Mouse (Mus musculus) lung, embryonic 16.5 days (tissue): Measurements from ENCODE around the gene Serinc5. TPM values are rescaled to one million over a fixed set of nuclear protein-coding genes. Genes with fewer than 3 reads are reported as not detected.

Experiments used
- ATAC-seq: fragments of 200-750 bp; cut with Nextera tagmentation; 2 replicates; pipeline ENCODE4 v1.8.0; 2017; ENCODE audit warnings: low read depth, mild to moderate bottlenecking, moderate library complexity
- H3K27ac ChIP-seq: fragments of 300-500 bp; sonication (generic); 2 replicates; pipeline ENCODE4 v1.5.1; 2014; ENCODE audit warnings: mild to moderate bottlenecking, control low read depth, low read length
- H3K27me3 ChIP-seq: fragments of 300-500 bp; sonication (generic); 2 replicates; pipeline ENCODE4 v1.6.1; 2014; ENCODE audit warnings: low read depth, low read length, mixed read lengths; ENCODE audit not compliant: control insufficient read depth, insufficient read depth
- H3K36me3 ChIP-seq: fragments of 300-500 bp; sonication (generic); 2 replicates; pipeline ENCODE4 v1.6.1; 2014; ENCODE audit warnings: low read length; ENCODE audit not compliant: control insufficient read depth, insufficient read depth
- H3K4me1 ChIP-seq: fragments of 300-500 bp; sonication (generic); replicated peaks from 2 replicates; pipeline ENCODE4 v1.6.1; 2014; ENCODE audit warnings: low read length, mixed read lengths; ENCODE audit not compliant: control insufficient read depth, insufficient read depth
- H3K4me2 ChIP-seq: fragments of 300-500 bp; sonication (generic); 2 replicates; pipeline ENCODE4 v1.6.1; 2014; ENCODE audit warnings: low read depth, low read length, control low read depth
- H3K4me3 ChIP-seq: fragments of 300-500 bp; sonication (generic); 2 replicates; pipeline ENCODE4 v1.5.1; 2014; ENCODE audit warnings: mild to moderate bottlenecking, low read length, control low read depth
- H3K9ac ChIP-seq: fragments of 300-500 bp; sonication (generic); 2 replicates; pipeline ENCODE4 v1.6.1; 2014; ENCODE audit warnings: low read length, control low read depth
- H3K9me3 ChIP-seq: fragments of 300-500 bp; sonication (generic); 2 replicates; pipeline ENCODE4 v1.6.1; 2016; ENCODE audit warnings: low read length; ENCODE audit not compliant: control insufficient read depth
- WGBS: fragments of 180-500 bp; shearing (Covaris S2); extraction: QIAGEN DNeasy Blood & Tissue Kit; methylation state at CpG from one replicate; pipeline ENCODE4 v1.1.7; 2014; 5-methylcytosine and 5-hydroxymethylcytosine counted together
- polyA plus RNA-seq: library from polyadenylated mRNA; unstranded; fragments of >200 nt; fragmentation: Nextera tagmentation; extraction: Ambion mirVana; gene quantifications from 2 replicates; pipeline ENCODE4 v1.2.1, GENCODE M21; 2015

Serinc5 gene
- polyA plus RNA-seq, 1 experiment from 2014 or later = 33.2 TPM

DNA sequence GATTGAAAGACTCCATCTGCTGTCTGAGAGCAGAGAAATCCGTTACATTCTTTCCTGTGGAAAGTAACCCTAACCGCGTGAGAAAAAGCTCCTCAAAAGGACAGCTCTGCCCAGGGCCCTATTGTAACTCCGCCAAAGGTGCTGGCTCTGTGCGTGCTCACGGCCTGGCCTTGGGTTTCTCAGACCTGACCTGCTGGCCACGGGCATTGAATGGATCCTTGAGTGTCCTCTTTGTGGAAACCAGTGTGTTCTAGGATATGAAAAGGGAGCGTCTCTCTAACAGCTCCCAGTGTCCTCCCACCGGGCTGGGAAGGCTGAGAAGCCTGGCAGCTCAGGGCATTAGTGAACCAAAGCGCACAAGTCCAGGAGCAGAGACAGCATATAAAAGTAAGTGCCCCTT is 38.2 kb downstream of the Serinc5 start:
- Histone ChIP-seq H3K4me3 (no peak overlapping the region), H3K36me3 (no peaks in the 10 kb centered on the region), H3K27me3 (no peaks in the 10 kb centered on the region), H3K27ac (no peak overlapping the region), H3K4me1 (peaks cover 44% of the 10 kb centered on the region), H3K9ac (no peak overlapping the region), H3K9me3 (no peaks in the 10 kb centered on the region), H3K4me2 (no peak overlapping the region)
- ATAC-seq = no peak
- WGBS = 80% methylated on average over 10 of the region's 10 CpGs

DNA sequence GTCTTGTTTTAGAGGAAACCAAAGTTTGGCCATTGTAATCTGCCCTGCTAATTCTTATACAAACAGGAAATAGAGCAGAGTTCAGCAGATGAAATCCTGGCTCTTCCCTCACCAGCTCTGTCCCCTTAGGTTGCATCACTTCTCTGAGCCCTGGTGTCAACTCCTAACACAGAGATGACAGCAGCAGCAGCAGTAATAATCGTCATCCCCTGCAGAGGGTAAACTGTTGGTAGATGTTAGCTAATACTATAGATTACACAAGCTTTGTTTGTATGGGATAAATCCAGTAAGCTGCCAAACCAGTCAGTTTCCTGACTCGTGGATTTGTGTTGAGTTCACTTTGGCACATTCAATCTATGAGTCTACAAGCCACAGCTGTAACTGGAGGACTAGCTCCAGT is 40.1 kb downstream of the Serinc5 start:
- H3K4me1 ChIP-seq = peaks cover 44% of the 10 kb centered on the region
- H3K9me3 ChIP-seq = no peaks in the 10 kb centered on the region
- H3K4me2 ChIP-seq = no peak overlapping the region
- no peaks in the 10 kb centered on the region for H3K27me3 ChIP-seq
- H3K27ac ChIP-seq = peak overlapping the region; percentile 87
- no peak overlapping the region for H3K4me3 ChIP-seq
- H3K36me3 ChIP-seq = no peaks in the 10 kb centered on the region
- 12% methylated on average over 2 of the region's 2 CpGs for WGBS
- no peak overlapping the region for H3K9ac ChIP-seq
- peak; percentile 91 for ATAC-seq

DNA sequence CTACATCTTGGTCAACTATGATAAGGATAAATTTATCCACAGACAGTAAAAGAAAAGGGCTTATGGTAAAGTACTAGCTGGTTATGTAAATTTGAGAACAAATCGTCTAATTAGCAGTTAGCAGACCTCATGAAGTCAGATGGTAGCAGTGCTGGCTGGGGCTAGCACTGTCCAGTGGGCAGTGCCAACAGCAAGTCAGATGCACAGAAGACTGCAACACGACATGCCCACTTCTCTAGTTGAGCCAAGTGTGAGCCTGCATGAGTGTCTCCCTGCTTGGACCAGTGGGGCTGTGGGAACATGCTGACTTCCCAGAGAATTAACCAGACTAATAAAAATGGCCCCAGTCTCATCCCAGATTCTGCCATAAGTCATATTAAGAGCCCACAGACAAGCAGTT is 41.6 kb downstream of the Serinc5 start:
- WGBS = 59% methylated on average over 2 of the region's 2 CpGs
- H3K27me3 ChIP-seq = no peaks in the 10 kb centered on the region
- H3K36me3 ChIP-seq = no peaks in the 10 kb centered on the region
- H3K9ac ChIP-seq = no peak overlapping the region
- no peak overlapping the region for H3K4me2 ChIP-seq
- no peaks in the 10 kb centered on the region for H3K9me3 ChIP-seq
- no peak overlapping the region for H3K27ac ChIP-seq
- ATAC-seq = no peak
- H3K4me1 ChIP-seq = peaks cover 44% of the 10 kb centered on the region
- no peak overlapping the region for H3K4me3 ChIP-seq

DNA sequence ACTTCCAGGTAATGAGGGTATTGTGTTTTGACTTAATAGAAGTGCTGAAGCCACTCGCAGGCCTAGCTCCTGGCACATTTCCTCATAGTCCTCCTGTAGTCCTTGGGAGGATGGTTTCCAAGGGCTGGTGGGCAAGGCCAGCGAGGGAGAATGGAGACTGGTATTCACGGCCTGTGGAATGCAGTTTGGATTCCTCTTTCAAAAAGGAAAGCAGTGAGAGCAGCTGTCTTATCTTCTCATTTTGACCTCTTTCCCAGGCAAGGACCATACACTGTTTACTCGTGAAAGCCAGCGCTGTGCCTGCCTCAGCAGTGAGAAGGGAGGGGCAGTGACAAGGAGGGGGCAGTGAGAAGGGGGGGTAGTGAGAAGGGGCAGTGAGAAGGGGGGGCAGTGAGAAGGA is 42.4 kb downstream of the Serinc5 start:
- Histone ChIP-seq H3K4me2 (no peak overlapping the region), H3K9me3 (no peaks in the 10 kb centered on the region), H3K9ac (no peak overlapping the region), H3K27ac (no peak overlapping the region; the same call in 1 of the 2 replicates), H3K36me3 (no peaks in the 10 kb centered on the region), H3K4me1 (peaks cover 42% of the 10 kb centered on the region), H3K4me3 (no peak overlapping the region), H3K27me3 (no peaks in the 10 kb centered on the region)
- 9% methylated on average over 5 of the region's 5 CpGs for WGBS
- peak; percentile 65 for ATAC-seq

DNA sequence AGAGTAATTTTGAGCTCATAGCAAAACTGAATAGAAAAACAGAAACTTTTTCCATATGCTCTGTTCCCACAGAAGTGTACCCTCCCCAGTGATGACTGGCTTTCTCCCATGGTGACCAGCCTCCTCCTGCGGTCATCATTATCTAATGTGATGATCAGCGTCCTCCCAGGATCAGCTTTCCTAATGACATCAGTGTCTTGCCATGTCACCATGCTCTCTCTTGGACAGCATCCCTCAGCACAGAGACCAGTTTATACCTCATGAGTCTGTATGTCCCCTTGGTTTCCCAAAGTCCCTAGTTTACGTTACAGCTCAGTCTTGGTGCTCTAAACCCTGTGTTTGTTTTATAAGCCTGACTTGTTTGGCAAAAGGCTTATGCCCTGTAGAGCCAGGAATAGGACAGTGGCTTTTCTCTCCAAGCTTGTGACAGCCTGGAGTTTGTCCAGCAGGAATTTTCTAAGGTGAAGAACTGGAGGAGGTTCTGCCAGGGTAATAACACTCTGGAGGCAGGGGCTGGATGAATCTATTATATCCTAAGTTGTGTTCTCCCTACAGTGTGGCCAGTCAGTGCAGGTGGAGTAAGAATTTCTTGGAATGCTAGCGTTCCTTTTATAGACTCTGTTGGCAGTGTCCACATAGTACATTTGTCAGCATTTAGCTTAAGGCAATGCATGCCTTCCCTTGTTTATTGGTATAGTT is 46.1 kb downstream of the Serinc5 start:
- Histone ChIP-seq H3K4me2 (no peak overlapping the region), H3K27me3 (no peaks in the 10 kb centered on the region), H3K36me3 (0 out of 2 replicates have a peak, but pooled peaks cover 3% of the 10 kb centered on the region), H3K4me1 (peaks cover 37% of the 10 kb centered on the region), H3K9me3 (no peaks in the 10 kb centered on the region), H3K4me3 (no peak overlapping the region), H3K9ac (no peak overlapping the region), H3K27ac (no peak overlapping the region)
- no peak for ATAC-seq
- 55% methylated on average over 4 of the region's 4 CpGs for WGBS

DNA sequence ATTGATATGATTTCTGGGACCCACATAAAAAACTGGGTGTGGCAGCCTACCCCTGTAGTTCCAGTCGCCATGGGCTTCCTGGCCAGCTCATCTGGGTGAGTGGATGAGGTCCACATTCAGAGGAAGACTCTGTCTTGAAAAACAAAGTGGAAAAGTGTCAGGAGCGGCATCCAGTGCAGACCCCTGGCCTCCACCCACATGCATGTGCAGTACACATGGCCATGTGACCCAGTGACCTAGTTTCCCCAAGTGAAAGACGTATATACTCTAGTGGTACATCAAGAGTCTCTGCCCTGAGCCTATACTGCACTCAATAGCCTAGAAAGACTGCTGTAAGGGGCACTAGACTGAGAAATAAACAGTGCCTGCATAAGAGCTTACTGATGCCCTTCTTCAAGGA is 48.7 kb downstream of the Serinc5 start:
- 0 out of 2 replicates have a peak, but pooled peaks have one; percentile 6 for ATAC-seq
- H3K4me1 ChIP-seq = peaks cover 31% of the 10 kb centered on the region
- no peak overlapping the region for H3K9ac ChIP-seq
- WGBS = 76% methylated on average over 3 of the region's 3 CpGs
- no peak overlapping the region for H3K4me2 ChIP-seq
- H3K27me3 ChIP-seq = no peaks in the 10 kb centered on the region
- peak overlapping the region; percentile 8; the same call in 1 of the 2 replicates for H3K27ac ChIP-seq
- no peak overlapping the region for H3K4me3 ChIP-seq
- no peaks in the 10 kb centered on the region for H3K9me3 ChIP-seq
- 0 out of 2 replicates have a peak, but pooled peaks cover 6% of the 10 kb centered on the region for H3K36me3 ChIP-seq

DNA sequence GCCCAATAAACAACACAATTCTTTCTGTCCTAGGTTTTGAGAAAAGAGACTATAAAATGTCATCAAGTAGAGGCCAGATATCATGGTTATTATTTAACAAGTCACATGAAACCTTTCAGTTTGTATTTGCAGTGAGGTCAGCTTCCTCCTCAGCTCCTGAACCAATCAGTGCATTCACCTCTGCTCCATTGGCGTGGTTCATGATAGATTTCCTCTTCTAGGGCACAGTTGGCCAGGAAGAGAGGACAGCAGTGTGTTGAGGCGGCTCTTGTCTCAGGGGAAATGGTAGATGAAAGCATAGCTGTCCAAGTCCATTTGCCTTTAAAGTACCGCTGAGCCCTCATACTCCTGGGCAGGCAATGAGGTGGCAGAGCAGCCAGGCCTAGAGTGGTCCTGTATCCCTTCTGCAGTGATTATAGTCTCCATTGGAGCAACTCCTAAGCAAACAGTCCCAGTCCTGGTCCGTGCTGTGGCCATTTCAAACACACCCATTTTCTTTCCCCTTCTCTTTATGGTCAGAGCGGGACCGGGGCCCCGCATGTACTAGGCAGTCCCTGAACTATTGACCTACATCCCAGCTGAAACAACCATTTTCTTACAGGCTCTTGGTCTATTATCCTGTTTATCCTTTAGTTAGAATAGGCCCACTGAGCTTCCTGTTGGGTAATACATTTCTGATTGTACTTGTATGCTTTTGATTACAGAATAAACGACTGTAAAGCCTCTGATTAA is 51.8 kb downstream of the Serinc5 start:
- Histone ChIP-seq H3K4me2 (no peak overlapping the region), H3K9ac (no peak overlapping the region), H3K27me3 (no peaks in the 10 kb centered on the region), H3K4me1 (peaks cover 26% of the 10 kb centered on the region), H3K27ac (peak overlapping the region; percentile 61), H3K36me3 (0 out of 2 replicates have a peak, but pooled peaks cover 6% of the 10 kb centered on the region), H3K4me3 (no peak overlapping the region), H3K9me3 (no peaks in the 10 kb centered on the region)
- WGBS = 62% methylated on average over 8 of the region's 8 CpGs
- peak; percentile 39; the same call in 1 of the 2 replicates for ATAC-seq

DNA sequence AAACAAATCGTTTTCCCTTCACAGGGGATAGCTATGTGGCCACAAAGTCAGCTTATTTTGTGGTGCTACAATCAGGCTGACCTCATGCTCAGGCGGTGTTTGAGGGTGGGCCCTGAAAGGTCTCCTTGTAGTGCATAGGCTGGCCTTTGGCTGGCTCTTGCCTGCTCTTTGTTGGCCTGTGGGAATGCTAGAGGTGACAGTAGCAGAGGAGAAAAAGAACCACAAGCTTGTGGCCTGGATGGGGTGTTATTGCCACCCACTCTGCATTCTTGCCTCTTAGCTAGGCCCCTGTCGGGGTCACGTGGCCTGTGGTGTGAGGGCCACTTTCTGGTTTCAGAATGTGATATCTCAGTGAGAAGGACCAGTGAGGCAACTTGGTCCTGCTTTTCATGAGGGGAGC is 54.1 kb downstream of the Serinc5 start:
- Histone ChIP-seq H3K4me2 (no peak overlapping the region), H3K4me3 (no peak overlapping the region), H3K27me3 (no peaks in the 10 kb centered on the region), H3K9ac (no peak overlapping the region), H3K36me3 (0 out of 2 replicates have a peak, but pooled peaks cover 6% of the 10 kb centered on the region), H3K27ac (no peak overlapping the region), H3K9me3 (no peaks in the 10 kb centered on the region), H3K4me1 (peaks cover 5% of the 10 kb centered on the region; the same call in 1 of the 2 replicates)
- no peak for ATAC-seq
- 79% methylated on average over 4 of the region's 4 CpGs for WGBS

DNA sequence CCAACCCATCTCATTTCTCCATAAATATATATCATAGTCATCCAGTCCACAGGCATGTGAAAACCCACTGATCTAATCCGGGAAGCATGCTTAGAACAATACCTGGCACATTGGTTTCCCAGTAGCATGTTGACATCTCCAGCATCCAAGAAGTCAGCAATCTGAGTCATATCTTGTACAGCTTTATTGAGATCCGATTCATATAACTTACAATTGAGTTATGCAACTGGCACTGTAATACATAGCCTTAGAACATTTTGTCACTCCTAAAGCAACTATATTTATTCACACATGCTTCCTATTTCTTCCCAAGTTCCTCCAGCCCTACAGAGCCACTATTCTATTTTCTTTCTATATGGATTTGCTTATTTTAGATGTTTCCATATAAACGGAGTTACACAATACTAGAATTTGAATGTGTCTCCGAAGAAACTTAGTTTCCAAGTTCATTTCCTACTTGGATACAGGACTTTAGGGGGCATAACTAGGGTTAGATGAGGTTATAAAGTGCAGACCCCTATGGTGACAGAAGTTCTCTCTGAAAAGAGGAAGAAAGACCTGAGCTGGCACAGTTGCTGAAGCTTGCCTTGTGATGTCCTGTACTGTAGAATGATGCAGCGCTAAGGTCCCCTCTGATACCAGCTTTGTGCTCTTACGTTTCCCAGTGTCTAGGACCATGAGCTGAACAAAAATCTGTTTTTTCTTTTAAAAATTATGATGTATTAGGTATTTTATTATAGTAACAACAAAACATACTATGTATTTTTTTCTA is 57.5 kb downstream of the Serinc5 start:
- no peak overlapping the region for H3K9ac ChIP-seq
- no peaks in the 10 kb centered on the region for H3K27me3 ChIP-seq
- 89% methylated on average over 6 of the region's 6 CpGs for WGBS
- no peak overlapping the region for H3K4me2 ChIP-seq
- H3K36me3 ChIP-seq = no peaks in the 10 kb centered on the region
- H3K9me3 ChIP-seq = no peaks in the 10 kb centered on the region
- no peaks in the 10 kb centered on the region for H3K4me1 ChIP-seq
- no peak overlapping the region for H3K27ac ChIP-seq
- ATAC-seq = no peak
- H3K4me3 ChIP-seq = no peak overlapping the region
